Mouse (Mus musculus): ENCODE results near the gene Bicral.

- TF ChIP-seq POLR2A (IDR thresholded peaks at IDR 0.05; ENCODE audit: low read depth, low read length) (no peak), CTCF (conservative IDR thresholded peaks at IDR 0.05; ENCODE audit: insufficient read depth, insufficient read length, low read depth, low read length) (no peak)
Observed at GRCm38 (mm10) chr17:46774131-46774472, 84.2 kb downstream of the Bicral start.
